Mouse (Mus musculus): ENCODE data around the gene Card6. TPM values are rescaled to one million over a fixed set of nuclear protein-coding genes. Genes with fewer than 3 reads are reported as not detected.

The Card6 gene
- polyA plus RNA-seq (2012; ENCODE audit: low replicate concordance) = 0.75 and 3.1 TPM in 2 replicates

GRCm38 (mm10) chr15:5107686-5108654, at the start of gene Card6:
Card6 (minus strand) TSS chr15:5108539.

GRCm38 (mm10) chr15:5143361-5144020, 35.2 kb upstream of the Card6 start, which contains the start of gene Prkaa1:
Prkaa1 (plus strand) TSS chr15:5143861.

GRCm38 (mm10) chr15:5116270-5117030, 8.1 kb upstream of the Card6 start, which contains the start of gene Rpl37:
Rpl37 (plus strand) TSS chr15:5116645.

GRCm38 (mm10) chr15:5063635-5064034, 44.7 kb downstream of the Card6 start, which contains the start of gene C7:
C7 (minus strand) TSS chr15:5063740.

Other genes with a start within 250 kb of the Card6 start
- not detected in 2 replicates for gene Mroh2b, start 209.8 kb downstream of the Card6 start, polyA plus RNA-seq (2012; ENCODE audit: low replicate concordance)
- not detected in 2 replicates for gene C7, start 44.8 kb downstream of the Card6 start, polyA plus RNA-seq (2012; ENCODE audit: low replicate concordance)
- 30.0 and 38.4 TPM in 2 replicates for gene Rpl37, start 8.1 kb upstream of the Card6 start, polyA plus RNA-seq (2012; ENCODE audit: low replicate concordance)
- gene Prkaa1, start 35.3 kb upstream of the Card6 start, polyA plus RNA-seq (2012; ENCODE audit: low replicate concordance) = 1.8 and 4.1 TPM in 2 replicates
- gene Ttc33, start 77.0 kb upstream of the Card6 start, polyA plus RNA-seq (2012; ENCODE audit: low replicate concordance) = 2.3 and 13.4 TPM in 2 replicates
- 7.2 and 12.4 TPM in 2 replicates for gene Ptger4, start 135.6 kb upstream of the Card6 start, polyA plus RNA-seq (2012; ENCODE audit: low replicate concordance)